In the genomic region with DNA sequence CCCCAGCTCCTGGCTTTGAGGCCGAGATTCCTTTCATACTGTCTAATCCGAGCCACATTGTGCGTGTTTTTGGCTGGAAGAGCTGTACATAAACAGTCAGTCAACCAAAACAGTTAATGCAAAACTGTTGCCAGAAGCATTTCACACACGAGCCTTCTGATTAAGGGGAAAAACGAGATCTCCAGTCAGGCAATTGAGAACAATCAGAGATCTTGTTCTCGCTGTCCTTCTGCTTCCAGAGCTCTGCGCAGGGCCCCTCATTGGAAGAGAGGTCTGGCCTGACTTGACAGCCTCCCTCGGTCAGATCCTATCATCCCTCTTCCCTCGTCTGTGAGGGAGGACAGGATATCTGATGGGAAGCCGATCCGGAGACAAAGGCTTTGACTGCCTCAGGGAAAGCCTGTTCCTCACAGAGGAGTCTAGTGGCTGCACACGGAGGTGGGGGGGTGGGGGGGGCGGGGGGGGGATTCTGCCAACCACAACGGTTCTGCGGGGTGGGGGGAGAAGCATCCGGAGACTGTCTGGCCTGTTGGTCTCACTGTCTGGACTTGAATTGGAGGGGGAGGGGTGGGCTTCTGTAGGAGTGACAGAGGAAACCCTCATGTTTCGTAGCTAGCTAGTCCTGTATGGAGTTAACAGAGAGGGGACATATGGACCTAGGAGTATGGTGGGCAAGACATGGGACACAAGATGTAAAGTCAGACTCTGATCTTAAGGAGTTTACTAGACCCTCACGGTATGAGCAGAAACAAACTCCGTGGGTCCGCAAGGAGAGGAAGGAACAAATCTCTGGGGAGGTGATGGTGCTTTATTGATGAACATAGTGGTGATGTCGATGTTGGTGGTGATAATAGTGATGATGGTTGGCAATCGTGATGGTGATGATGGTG, we compare ENCODE assay signal across 14 mouse cellular contexts. TPM values are rescaled to one million over a fixed set of nuclear protein-coding genes. Genes with fewer than 3 reads are reported as not detected.
A peak's percentile ranks its signal among the peaks of the same experiment; 100 is the strongest.
DNase-seq lines count a peak whose midpoint lies in the region; ATAC-seq and TF ChIP-seq lines count a peak whose summit lies in the region.
"Had no signal": no experiment of that assay in that cellular context is flagged by ENCODE, and none has a peak within 500 bp of the region (broad histone marks: within the 10 kb centered on the region; RNA-seq: fewer than 3 reads in every experiment).

No protein-coding gene starts in this region.

- no peak overlapping the region for H3K4me3 ChIP-seq in forebrain, embryonic 10.5 days
- no peak overlapping the region for H3K4me3 ChIP-seq in forebrain, embryonic 16.5 days (replicated peaks; ENCODE audit: low read length)
- no peak overlapping the region for H3K4me3 ChIP-seq in kidney, embryonic 14.5 days (ENCODE audit: low read length)
- H3K4me3 ChIP-seq in stomach, embryonic 16.5 days (replicated peaks; ENCODE audit: low read length): no peak overlapping the region
- no peak overlapping the region for H3K4me3 ChIP-seq in stomach, postnatal 0 days (ENCODE audit: low read depth, low read length)

- H3K27me3 ChIP-seq in forebrain, embryonic 10.5 days (ENCODE audit: poor library complexity, severe bottlenecking): no peaks in the 10 kb centered on the region
- H3K27me3 ChIP-seq in forebrain, embryonic 16.5 days (replicated peaks; ENCODE audit: control insufficient read depth, insufficient read depth, low read length): no peaks in the 10 kb centered on the region; the same call in 1 of the 2 replicates
- no peaks in the 10 kb centered on the region for H3K27me3 ChIP-seq in kidney, embryonic 14.5 days (ENCODE audit: control insufficient read depth, insufficient read depth, low read length)
- H3K27me3 ChIP-seq in stomach, embryonic 16.5 days (ENCODE audit: control insufficient read depth, insufficient read depth, low read length): no peaks in the 10 kb centered on the region
- H3K27me3 ChIP-seq in stomach, postnatal 0 days (ENCODE audit: control insufficient read depth, insufficient read depth, low read length): no peaks in the 10 kb centered on the region

- H3K9me3 ChIP-seq in forebrain, embryonic 10.5 days: no peaks in the 10 kb centered on the region
- H3K9me3 ChIP-seq in forebrain, embryonic 16.5 days (ENCODE audit: control insufficient read depth, low read length): no peaks in the 10 kb centered on the region
- no peaks in the 10 kb centered on the region for H3K9me3 ChIP-seq in kidney, embryonic 14.5 days (ENCODE audit: control insufficient read depth, low read length)
- no peaks in the 10 kb centered on the region for H3K9me3 ChIP-seq in stomach, embryonic 16.5 days (replicated peaks; ENCODE audit: control insufficient read depth, low read length)
- no peaks in the 10 kb centered on the region for H3K9me3 ChIP-seq in stomach, postnatal 0 days (ENCODE audit: control insufficient read depth, low read length)

- no peak for TF ChIP-seq EP300 in stomach, postnatal 0 days (optimal IDR thresholded peaks at IDR 0.05)

- TF ChIP-seq CTCF in stomach, postnatal 0 days (IDR thresholded peaks at IDR 0.05; ENCODE audit: low read depth): no peak

- DNase-seq in forebrain, embryonic 10.5 days (ENCODE audit: extremely low spot score, low spot score): no peak
- DNase-seq in kidney, postnatal 14 days: no peak
- no peak for DNase-seq in stomach, postnatal 0 days (ENCODE audit: low spot score)
- DNase-seq in right cerebral cortex, postnatal 36 days (ENCODE audit: low spot score in 2 of 2): no peak
- DNase-seq: adrenal gland, postnatal 25 days; cerebellum, adult 8-10 months; gastrocnemius, postnatal 25 days; kidney, adult 8-10 months; layer of hippocampus, postnatal 36 days had no signal

- peak overlapping the region; percentile 51; the same call in 1 of the 2 replicates for H3K27ac ChIP-seq in forebrain, embryonic 10.5 days
- no peak overlapping the region for H3K27ac ChIP-seq in forebrain, embryonic 16.5 days (ENCODE audit: low read length)
- peak overlapping the region; percentile 77 for H3K27ac ChIP-seq in kidney, embryonic 14.5 days (ENCODE audit: low read depth, low read length)
- H3K27ac ChIP-seq in stomach, embryonic 16.5 days (ENCODE audit: low read length): 0 out of 2 replicates have a peak overlapping the region, but pooled peaks have one; percentile 14
- H3K27ac ChIP-seq in stomach, postnatal 0 days (replicated peaks): no peak overlapping the region
- H3K27ac ChIP-seq: liver, embryonic 14.5 days had no signal

- H3K36me3 ChIP-seq in forebrain, embryonic 10.5 days (replicated peaks): no peaks in the 10 kb centered on the region
- no peaks in the 10 kb centered on the region for H3K36me3 ChIP-seq in forebrain, embryonic 16.5 days (ENCODE audit: control insufficient read depth, insufficient read depth)
- no peaks in the 10 kb centered on the region for H3K36me3 ChIP-seq in kidney, embryonic 14.5 days (ENCODE audit: control insufficient read depth, insufficient read depth, low read length)
- no peaks in the 10 kb centered on the region for H3K36me3 ChIP-seq in stomach, embryonic 16.5 days (ENCODE audit: control insufficient read depth, insufficient read depth, low read length)
- H3K36me3 ChIP-seq in stomach, postnatal 0 days (ENCODE audit: control insufficient read depth, insufficient read depth, low read length): no peaks in the 10 kb centered on the region

- no peak overlapping the region for H3K9ac ChIP-seq in forebrain, embryonic 16.5 days (replicated peaks; ENCODE audit: low read depth, low read length)
- no peak overlapping the region; the same call in 1 of the 2 replicates for H3K9ac ChIP-seq in kidney, embryonic 14.5 days (ENCODE audit: low read depth, low read length)
- H3K9ac ChIP-seq in stomach, embryonic 16.5 days (ENCODE audit: low read length): peak overlapping the region; percentile 35
- no peak overlapping the region for H3K9ac ChIP-seq in stomach, postnatal 0 days (ENCODE audit: low read length)
- H3K9ac ChIP-seq: liver, embryonic 14.5 days had no signal

- H3K4me1 ChIP-seq in forebrain, embryonic 10.5 days: peaks cover 49% of the 10 kb centered on the region
- no peaks in the 10 kb centered on the region; the same call in 1 of the 2 replicates for H3K4me1 ChIP-seq in forebrain, embryonic 16.5 days (replicated peaks; ENCODE audit: control insufficient read depth, insufficient read depth, low read length)
- peaks cover 58% of the 10 kb centered on the region for H3K4me1 ChIP-seq in kidney, embryonic 14.5 days (ENCODE audit: control insufficient read depth, insufficient read depth, low read length)
- H3K4me1 ChIP-seq in stomach, embryonic 16.5 days (ENCODE audit: control insufficient read depth, insufficient read depth, low read length): peaks cover 4% of the 10 kb centered on the region
- H3K4me1 ChIP-seq in stomach, postnatal 0 days (replicated peaks; ENCODE audit: control insufficient read depth, insufficient read depth): no peaks in the 10 kb centered on the region

- ATAC-seq in forebrain, embryonic 16.5 days: no peak
- peak; percentile 44 for ATAC-seq in kidney, embryonic 14.5 days (ENCODE audit: low FRiP score, low TSS enrichment)
- peak; percentile 19; the same call in 1 of the 2 replicates for ATAC-seq in stomach, embryonic 16.5 days (ENCODE audit: insufficient read depth, low FRiP score)
- no peak for ATAC-seq in stomach, postnatal 0 days (ENCODE audit: low FRiP score, low TSS enrichment)
- ATAC-seq in megakaryocyte-erythroid progenitor cell, adult 5-6 weeks (replicated peaks; ENCODE audit: low FRiP score, low TSS enrichment, poor library complexity, severe bottlenecking): no peak

- H3K4me2 ChIP-seq in forebrain, embryonic 16.5 days (ENCODE audit: low read length): no peak overlapping the region
- peak overlapping the region; percentile 15 for H3K4me2 ChIP-seq in kidney, embryonic 14.5 days (replicated peaks; ENCODE audit: low read depth, low read length)
- H3K4me2 ChIP-seq in stomach, embryonic 16.5 days (ENCODE audit: low read depth, low read length): no peak overlapping the region
- H3K4me2 ChIP-seq in stomach, postnatal 0 days (replicated peaks; ENCODE audit: low read depth): no peak overlapping the region

- 53% methylated on average over 22 of the region's 22 CpGs for WGBS in forebrain, embryonic 10.5 days
- WGBS in forebrain, embryonic 16.5 days: 51% methylated on average over 21 of the region's 22 CpGs
- WGBS in kidney, embryonic 14.5 days: 30% methylated on average over 22 of the region's 22 CpGs
- 44% methylated on average over 21 of the region's 22 CpGs for WGBS in stomach, embryonic 16.5 days
- WGBS in stomach, postnatal 0 days: 48% methylated on average over 22 of the region's 22 CpGs

RNA-seq across cellular contexts. Expression of gene Hs3st6, which starts 12.5 kb away (rescaled TPM):
- polyA plus RNA-seq in forebrain, embryonic 10.5 days (2016; fragmentation: Nextera tagmentation; extraction: Ambion mirVana): 0.50 and 0.68 TPM in 2 replicates
- 0.32 TPM in 1 of 2 replicates, not detected in the other for polyA plus RNA-seq in forebrain, embryonic 16.5 days (2015; fragmentation: Nextera tagmentation; extraction: Ambion mirVana)
- polyA plus RNA-seq in kidney, embryonic 14.5 days (2014; fragmentation: Nextera tagmentation; extraction: Ambion mirVana): 32.7 and 35.9 TPM in 2 replicates
- 0.81 and 1.0 TPM in 2 replicates for polyA plus RNA-seq in stomach, embryonic 16.5 days (2015; fragmentation: Nextera tagmentation; extraction: Ambion mirVana)
- polyA plus RNA-seq in stomach, postnatal 0 days (2015; fragmentation: Nextera tagmentation; extraction: Ambion mirVana): 1.4 and 1.8 TPM in 2 replicates
- total RNA-seq in megakaryocyte-erythroid progenitor cell, adult 5-6 weeks (2014; fragmentation: Nextera tagmentation): not detected in 2 replicates
- not detected in 2 replicates for total RNA-seq in megakaryocyte-erythroid progenitor cell, adult 5-6 weeks (2017)
- total RNA-seq: gastrocnemius, postnatal 25 days; layer of hippocampus, postnatal 36 days had no signal

RNA-seq across cellular contexts. Expression of gene Msrb1, which starts 28.8 kb away (rescaled TPM):
- 22.2 and 22.8 TPM in 2 replicates for polyA plus RNA-seq in forebrain, embryonic 10.5 days (2016; fragmentation: Nextera tagmentation; extraction: Ambion mirVana)
- polyA plus RNA-seq in forebrain, embryonic 16.5 days (2015; fragmentation: Nextera tagmentation; extraction: Ambion mirVana): 20.0 and 21.1 TPM in 2 replicates
- 35.2 and 39.0 TPM in 2 replicates for polyA plus RNA-seq in kidney, embryonic 14.5 days (2014; fragmentation: Nextera tagmentation; extraction: Ambion mirVana)
- 40.3 and 45.5 TPM in 2 replicates for polyA plus RNA-seq in stomach, embryonic 16.5 days (2015; fragmentation: Nextera tagmentation; extraction: Ambion mirVana)
- polyA plus RNA-seq in stomach, postnatal 0 days (2015; fragmentation: Nextera tagmentation; extraction: Ambion mirVana): 51.7 and 54.2 TPM in 2 replicates
- total RNA-seq in megakaryocyte-erythroid progenitor cell, adult 5-6 weeks (2014; fragmentation: Nextera tagmentation): 42.8 and 43.9 TPM in 2 replicates
- total RNA-seq in megakaryocyte-erythroid progenitor cell, adult 5-6 weeks (2017): 34.6 and 54.0 TPM in 2 replicates

RNA-seq across cellular contexts. Expression of gene Rpl3l, which starts 37.6 kb away (rescaled TPM):
- not detected in 2 replicates for polyA plus RNA-seq in forebrain, embryonic 10.5 days (2016; fragmentation: Nextera tagmentation; extraction: Ambion mirVana)
- polyA plus RNA-seq in forebrain, embryonic 16.5 days (2015; fragmentation: Nextera tagmentation; extraction: Ambion mirVana): not detected in 2 replicates
- not detected in 2 replicates for polyA plus RNA-seq in kidney, embryonic 14.5 days (2014; fragmentation: Nextera tagmentation; extraction: Ambion mirVana)
- polyA plus RNA-seq in stomach, embryonic 16.5 days (2015; fragmentation: Nextera tagmentation; extraction: Ambion mirVana): 0.25 and 0.57 TPM in 2 replicates
- 0.23 and 0.28 TPM in 2 replicates for polyA plus RNA-seq in stomach, postnatal 0 days (2015; fragmentation: Nextera tagmentation; extraction: Ambion mirVana)
- 0.76 TPM in 1 of 2 replicates, not detected in the other for total RNA-seq in megakaryocyte-erythroid progenitor cell, adult 5-6 weeks (2014; fragmentation: Nextera tagmentation)
- total RNA-seq in megakaryocyte-erythroid progenitor cell, adult 5-6 weeks (2017): 2.0 TPM in 1 of 2 replicates, not detected in the other

RNA-seq across cellular contexts. Expression of gene Meiob, which starts 38.8 kb away (rescaled TPM):
- 0.09 TPM in 1 of 2 replicates, not detected in the other for polyA plus RNA-seq in forebrain, embryonic 10.5 days (2016; fragmentation: Nextera tagmentation; extraction: Ambion mirVana)
- not detected in 2 replicates for polyA plus RNA-seq in forebrain, embryonic 16.5 days (2015; fragmentation: Nextera tagmentation; extraction: Ambion mirVana)
- polyA plus RNA-seq in kidney, embryonic 14.5 days (2014; fragmentation: Nextera tagmentation; extraction: Ambion mirVana): 0.19 TPM in 1 of 2 replicates, not detected in the other
- 0.10 TPM in 1 of 2 replicates, not detected in the other for polyA plus RNA-seq in stomach, embryonic 16.5 days (2015; fragmentation: Nextera tagmentation; extraction: Ambion mirVana)
- polyA plus RNA-seq in stomach, postnatal 0 days (2015; fragmentation: Nextera tagmentation; extraction: Ambion mirVana): 0.05 TPM in 1 of 2 replicates, not detected in the other
- 1.4 and 1.5 TPM in 2 replicates for total RNA-seq in megakaryocyte-erythroid progenitor cell, adult 5-6 weeks (2014; fragmentation: Nextera tagmentation)
- 0.95 and 1.4 TPM in 2 replicates for total RNA-seq in megakaryocyte-erythroid progenitor cell, adult 5-6 weeks (2017)
- total RNA-seq: gastrocnemius, postnatal 25 days; layer of hippocampus, postnatal 36 days had no signal

RNA-seq across cellular contexts. Expression of gene Ndufb10, which starts 41.0 kb away (rescaled TPM):
- 190 and 194 TPM in 2 replicates for polyA plus RNA-seq in forebrain, embryonic 10.5 days (2016; fragmentation: Nextera tagmentation; extraction: Ambion mirVana)
- 220 and 233 TPM in 2 replicates for polyA plus RNA-seq in forebrain, embryonic 16.5 days (2015; fragmentation: Nextera tagmentation; extraction: Ambion mirVana)
- polyA plus RNA-seq in kidney, embryonic 14.5 days (2014; fragmentation: Nextera tagmentation; extraction: Ambion mirVana): 225 and 229 TPM in 2 replicates
- 225 and 246 TPM in 2 replicates for polyA plus RNA-seq in stomach, embryonic 16.5 days (2015; fragmentation: Nextera tagmentation; extraction: Ambion mirVana)
- polyA plus RNA-seq in stomach, postnatal 0 days (2015; fragmentation: Nextera tagmentation; extraction: Ambion mirVana): 256 and 269 TPM in 2 replicates
- total RNA-seq in megakaryocyte-erythroid progenitor cell, adult 5-6 weeks (2014; fragmentation: Nextera tagmentation): 367 and 415 TPM in 2 replicates
- 283 and 299 TPM in 2 replicates for total RNA-seq in megakaryocyte-erythroid progenitor cell, adult 5-6 weeks (2017)

Comparison
In these comparisons a context has a peak if more than half of its experiments do, and no peak if none do; other contexts are left out.
1. H3K27ac ChIP-seq: peak in forebrain, embryonic 10.5 days (single experiment), kidney, embryonic 14.5 days (single experiment) and stomach, embryonic 16.5 days (single experiment); none in forebrain, embryonic 16.5 days (single experiment) and stomach, postnatal 0 days (single experiment).
2. ATAC-seq: peak in kidney, embryonic 14.5 days (single experiment) and stomach, embryonic 16.5 days (single experiment); none in forebrain, embryonic 16.5 days (single experiment), stomach, postnatal 0 days (single experiment) and megakaryocyte-erythroid progenitor cell, adult 5-6 weeks (single experiment).
3. RNA of gene Hs3st6, which starts 12.5 kb away (polyA plus RNA-seq): 32.7 to 35.9 TPM in kidney, embryonic 14.5 days; 1.4 to 1.8 TPM in stomach, postnatal 0 days, 0.81 to 1.0 TPM in stomach, embryonic 16.5 days, 0.50 to 0.68 TPM in forebrain, embryonic 10.5 days and 0.32 TPM in forebrain, embryonic 16.5 days; every median in the first group is over 10 times any median in the second.